ENCODE assay signal across 23 mouse cellular contexts in the genomic region with DNA sequence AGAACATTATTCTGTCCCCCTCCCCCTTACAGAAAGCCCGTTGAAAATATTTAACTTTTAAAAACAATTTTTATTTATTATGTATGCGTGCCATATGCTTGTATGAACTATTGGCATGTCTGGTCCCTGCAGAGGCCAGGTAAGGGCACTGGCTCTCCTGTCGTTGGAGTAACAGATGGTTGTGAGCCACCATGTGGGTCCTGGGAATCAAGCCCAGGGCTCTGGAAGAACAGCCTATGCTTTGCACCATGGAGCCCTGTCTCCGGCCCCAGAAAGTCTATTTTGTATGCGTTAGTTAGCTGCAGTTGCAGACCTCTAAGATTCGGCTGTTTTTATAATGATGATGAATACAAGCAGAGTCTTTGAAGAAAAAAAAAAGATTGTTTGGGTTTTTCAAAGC.
DNase-seq lines count a peak whose midpoint lies in the region; ATAC-seq and TF ChIP-seq lines count a peak whose summit lies in the region.
"Had no signal": no experiment of that assay in that cellular context is flagged by ENCODE, and none has a peak within 500 bp of the region (broad histone marks: within the 10 kb centered on the region; RNA-seq: fewer than 3 reads in every experiment).

No protein-coding gene starts in this region.

- H3K36me3 ChIP-seq in midbrain, embryonic 10.5 days, result no peaks in the 10 kb centered on the region
- no peaks in the 10 kb centered on the region for H3K36me3 ChIP-seq in midbrain, embryonic 16.5 days (ENCODE audit: control insufficient read depth, insufficient read depth, low read length)
- no peaks in the 10 kb centered on the region for H3K36me3 ChIP-seq in forebrain, embryonic 12.5 days (replicated peaks)
- H3K36me3 ChIP-seq: embryonic facial prominence, embryonic 15.5 days; limb, embryonic 12.5 days; liver, embryonic 12.5 days; midbrain, embryonic 12.5 days; neural tube, embryonic 12.5 days; stomach, embryonic 15.5 days had no signal

- no peaks in the 10 kb centered on the region for H3K9me3 ChIP-seq in midbrain, embryonic 10.5 days (replicated peaks)
- no peaks in the 10 kb centered on the region for H3K9me3 ChIP-seq in midbrain, embryonic 16.5 days (replicated peaks; ENCODE audit: control insufficient read depth, low read length, poor library complexity, severe bottlenecking)
- H3K9me3 ChIP-seq in forebrain, embryonic 12.5 days, result no peaks in the 10 kb centered on the region
- H3K9me3 ChIP-seq: embryonic facial prominence, embryonic 15.5 days; liver, embryonic 12.5 days; midbrain, embryonic 12.5 days; neural tube, embryonic 12.5 days; stomach, embryonic 15.5 days had no signal

- H3K9ac ChIP-seq in midbrain, embryonic 16.5 days (ENCODE audit: low read depth, low read length), result no peak overlapping the region
- H3K9ac ChIP-seq in forebrain, embryonic 12.5 days, result no peak overlapping the region
- H3K9ac ChIP-seq: embryonic facial prominence, embryonic 15.5 days; forebrain, postnatal 0 days; hindbrain, embryonic 14.5 days; limb, embryonic 12.5 days; liver, embryonic 12.5 days; midbrain, embryonic 12.5 days; neural tube, embryonic 12.5 days; stomach, embryonic 15.5 days had no signal

- peaks cover 4% of the 10 kb centered on the region; the same call in 1 of the 2 replicates for H3K4me1 ChIP-seq in midbrain, embryonic 10.5 days
- H3K4me1 ChIP-seq in midbrain, embryonic 16.5 days (ENCODE audit: control insufficient read depth, insufficient read depth, low read length), result no peaks in the 10 kb centered on the region
- peaks cover 19% of the 10 kb centered on the region for H3K4me1 ChIP-seq in cerebellum, adult 2 months (ENCODE audit: control insufficient read depth, insufficient read depth, low read length)
- H3K4me1 ChIP-seq in forebrain, embryonic 12.5 days, result no peaks in the 10 kb centered on the region
- H3K4me1 ChIP-seq: embryonic facial prominence, embryonic 15.5 days; liver, embryonic 12.5 days; midbrain, embryonic 12.5 days; neural tube, embryonic 12.5 days; stomach, embryonic 15.5 days had no signal

- 87% methylated on average over 6 of the region's 6 CpGs for WGBS in midbrain, embryonic 10.5 days
- WGBS in midbrain, embryonic 16.5 days, result 76% methylated on average over 6 of the region's 6 CpGs
- 7% methylated on average over 6 of the region's 6 CpGs for WGBS in cerebellum, adult 2 months
- 87% methylated on average over 6 of the region's 6 CpGs for WGBS in forebrain, embryonic 12.5 days

- no peak for TF ChIP-seq CTCF in brain, embryonic 14.5 days (IDR thresholded peaks at IDR 0.05; ENCODE audit: borderline replicate concordance, extremely low read depth, insufficient read depth, insufficient read length)
- TF ChIP-seq CTCF in cerebellum, adult 2 months (IDR thresholded peaks at IDR 0.05; ENCODE audit: borderline replicate concordance, insufficient read depth, low read depth, low read length), result no peak

- peak; percentile 6 for DNase-seq in midbrain, embryonic 10.5 days (ENCODE audit: low spot score)
- DNase-seq in brain, embryonic 14.5 days (ENCODE audit: low read depth), result peak; percentile 27
- DNase-seq in cerebellum, adult 2 months, result peak; percentile 87 to 94
- peak; percentile 86 to 89 for DNase-seq in cerebellum, postnatal 25 days
- DNase-seq in layer of hippocampus, postnatal 36 days, result no peak
- DNase-seq: adrenal gland, adult 8-10 months; forebrain, postnatal 0 days; gastrocnemius, postnatal 25 days; kidney, adult 9 months; kidney, postnatal 14 days; lung, adult 18-20 months; lung, postnatal 14 days; thymus, postnatal 25 days had no signal

- H3K27me3 ChIP-seq in midbrain, embryonic 10.5 days (ENCODE audit: low read depth, poor library complexity, severe bottlenecking), result peaks cover under 1% of the 10 kb centered on the region; the same call in 1 of the 2 replicates
- no peaks in the 10 kb centered on the region for H3K27me3 ChIP-seq in midbrain, embryonic 16.5 days (ENCODE audit: control insufficient read depth, insufficient read depth, low read depth, low read length)
- no peaks in the 10 kb centered on the region for H3K27me3 ChIP-seq in cerebellum, adult 2 months (ENCODE audit: control insufficient read depth, insufficient read depth, low read length)
- H3K27me3 ChIP-seq in forebrain, embryonic 12.5 days, result no peaks in the 10 kb centered on the region
- H3K27me3 ChIP-seq: limb, embryonic 12.5 days; liver, embryonic 12.5 days; midbrain, embryonic 12.5 days; neural tube, embryonic 12.5 days; stomach, embryonic 15.5 days had no signal

- no peak overlapping the region for H3K4me3 ChIP-seq in midbrain, embryonic 10.5 days
- H3K4me3 ChIP-seq in midbrain, embryonic 16.5 days (ENCODE audit: low read depth, low read length), result no peak overlapping the region
- no peak overlapping the region for H3K4me3 ChIP-seq in cerebellum, adult 2 months (replicated peaks; ENCODE audit: insufficient read depth, low read depth, low read length)
- H3K4me3 ChIP-seq in forebrain, embryonic 12.5 days (replicated peaks), result no peak overlapping the region
- H3K4me3 ChIP-seq: embryonic facial prominence, embryonic 15.5 days; limb, embryonic 12.5 days; liver, embryonic 12.5 days; midbrain, embryonic 12.5 days; neural tube, embryonic 12.5 days; stomach, embryonic 15.5 days had no signal

- no peak for ATAC-seq in midbrain, embryonic 16.5 days
- no peak for ATAC-seq in forebrain, embryonic 12.5 days (ENCODE audit: low FRiP score)
- ATAC-seq: forebrain, postnatal 0 days; intestine, embryonic 16.5 days; liver, embryonic 12.5 days had no signal

- H3K27ac ChIP-seq in midbrain, embryonic 10.5 days (replicated peaks), result no peak overlapping the region
- no peak overlapping the region for H3K27ac ChIP-seq in midbrain, embryonic 16.5 days (ENCODE audit: low read length)
- peak overlapping the region; percentile 83 for H3K27ac ChIP-seq in cerebellum, adult 2 months (ENCODE audit: insufficient read depth, low read length)
- H3K27ac ChIP-seq in forebrain, embryonic 12.5 days, result no peak overlapping the region
- H3K27ac ChIP-seq: embryonic facial prominence, embryonic 15.5 days; hindbrain, embryonic 14.5 days; limb, embryonic 12.5 days; liver, embryonic 12.5 days; midbrain, embryonic 12.5 days; neural tube, embryonic 12.5 days; stomach, embryonic 15.5 days had no signal

- no peak overlapping the region for H3K4me2 ChIP-seq in midbrain, embryonic 16.5 days (ENCODE audit: low read length)
- H3K4me2 ChIP-seq in forebrain, embryonic 12.5 days, result no peak overlapping the region
- H3K4me2 ChIP-seq: embryonic facial prominence, embryonic 15.5 days; hindbrain, embryonic 14.5 days; limb, embryonic 12.5 days; liver, embryonic 12.5 days; midbrain, embryonic 12.5 days; neural tube, embryonic 12.5 days; stomach, embryonic 15.5 days had no signal

- TF ChIP-seq POLR2A in brain, embryonic 14.5 days (IDR thresholded peaks at IDR 0.05; ENCODE audit: borderline replicate concordance, extremely low read depth, insufficient read depth, insufficient read length, poor library complexity, severe bottlenecking), result no peak
- no peak for TF ChIP-seq POLR2A in cerebellum, adult 2 months (IDR thresholded peaks at IDR 0.05; ENCODE audit: borderline replicate concordance, insufficient read depth, low read length)

Comparison
In these comparisons a context has a peak if more than half of its experiments do, and no peak if none do; other contexts are left out.
1. DNase-seq: peak in midbrain, embryonic 10.5 days (single experiment), brain, embryonic 14.5 days (single experiment), cerebellum, adult 2 months (2 of 2) and cerebellum, postnatal 25 days (2 of 2); none in layer of hippocampus, postnatal 36 days (0 of 2).